Mouse (Mus musculus) hindbrain, embryonic 11.5 days (tissue): ENCODE measurements around the gene Scfd2. TPM values are rescaled to one million over a fixed set of nuclear protein-coding genes. Genes with fewer than 3 reads are reported as not detected.

Experiments used
- ATAC-seq: fragments of 200-750 bp; cut with Nextera tagmentation; 2 replicates; pipeline ENCODE4 v1.8.0; 2017; ENCODE audit warnings: mild to moderate bottlenecking, moderate TSS enrichment, moderate library complexity; ENCODE audit not compliant: low FRiP score
- DNase-seq: peaks from one replicate; pipeline ENCODE4 v3.0.0-alpha.2; 2015; ENCODE audit warnings: low spot score
- H3K27ac ChIP-seq: fragments of 300-500 bp; sonication (generic); 2 replicates; pipeline ENCODE4 v1.5.1; 2014; ENCODE audit warnings: mild to moderate bottlenecking, low read depth, low read length
- H3K27me3 ChIP-seq: fragments of 300-500 bp; sonication (generic); 2 replicates; pipeline ENCODE4 v1.6.1; 2014; ENCODE audit warnings: mild to moderate bottlenecking, low read length, moderate library complexity, mixed read lengths; ENCODE audit not compliant: control insufficient read depth, insufficient read depth
- H3K36me3 ChIP-seq: fragments of 300-500 bp; sonication (generic); 2 replicates; pipeline ENCODE4 v1.6.1; 2014; ENCODE audit warnings: mild to moderate bottlenecking, low read length, moderate library complexity, mixed read lengths; ENCODE audit not compliant: control insufficient read depth, insufficient read depth
- H3K4me1 ChIP-seq: fragments of 300-500 bp; sonication (generic); replicated peaks from 2 replicates; pipeline ENCODE4 v1.6.1; 2014; ENCODE audit warnings: low read length, mixed read lengths; ENCODE audit not compliant: control insufficient read depth, insufficient read depth
- H3K4me2 ChIP-seq: fragments of 300-500 bp; sonication (generic); replicated peaks from 2 replicates; pipeline ENCODE4 v1.6.1; 2014; ENCODE audit warnings: mild to moderate bottlenecking, low read depth, low read length
- H3K4me3 ChIP-seq: fragments of 300-500 bp; sonication (generic); 2 replicates; pipeline ENCODE4 v1.5.1; 2014; ENCODE audit warnings: low read depth, low read length
- H3K9ac ChIP-seq: fragments of 300-500 bp; sonication (generic); 2 replicates; pipeline ENCODE4 v1.6.1; 2014; ENCODE audit warnings: low read depth, low read length
- H3K9me3 ChIP-seq: fragments of 300-500 bp; sonication (generic); 2 replicates; pipeline ENCODE4 v1.6.1; 2016; ENCODE audit warnings: low read length; ENCODE audit not compliant: control insufficient read depth
- WGBS: fragments of 180-500 bp; shearing (Covaris S2); extraction: QIAGEN DNeasy Blood & Tissue Kit; methylation state at CpG from one replicate; pipeline ENCODE4 v1.1.7; 2014; 5-methylcytosine and 5-hydroxymethylcytosine counted together
- polyA plus RNA-seq: library from polyadenylated mRNA; unstranded; fragments of >200 nt; fragmentation: Nextera tagmentation; extraction: Ambion mirVana; gene quantifications from 2 replicates; pipeline ENCODE4 v1.2.1, GENCODE M21; 2014

The Scfd2 gene
- polyA plus RNA-seq, 1 experiment from 2014 or later, result 17.2 TPM

- ATAC-seq (no peak), DNase-seq (no peak)
- no peak overlapping the region for H3K9ac ChIP-seq
- H3K4me2 ChIP-seq, result no peak overlapping the region
- H3K9me3 ChIP-seq, result no peaks in the 10 kb centered on the region
- no peak overlapping the region for H3K27ac ChIP-seq
- WGBS, result 54% methylated on average over 7 of the region's 7 CpGs
- H3K4me1 ChIP-seq, result no peaks in the 10 kb centered on the region
- H3K36me3 ChIP-seq, result no peaks in the 10 kb centered on the region
- H3K27me3 ChIP-seq, result 0 out of 2 replicates have a peak, but pooled peaks cover 3% of the 10 kb centered on the region
- no peak overlapping the region for H3K4me3 ChIP-seq
Observed at GRCm38 (mm10) chr5:74250308-74250707, 281.3 kb downstream of the Scfd2 start.

- DNase-seq (no peak), ATAC-seq (no peak)
- Histone ChIP-seq H3K4me1 (no peaks in the 10 kb centered on the region), H3K36me3 (no peaks in the 10 kb centered on the region), H3K4me3 (no peak overlapping the region), H3K9ac (no peak overlapping the region), H3K27me3 (0 out of 2 replicates have a peak, but pooled peaks cover 3% of the 10 kb centered on the region), H3K4me2 (no peak overlapping the region), H3K9me3 (no peaks in the 10 kb centered on the region), H3K27ac (no peak overlapping the region)
- 55% methylated on average over 3 of the region's 3 CpGs for WGBS
Observed at GRCm38 (mm10) chr5:74249794-74250193, 281.8 kb downstream of the Scfd2 start.

GRCm38 (mm10) chr5:74246971-74247370 lies 284.6 kb downstream of the Scfd2 start:
- no peak for ATAC-seq
- H3K4me1 ChIP-seq, result no peaks in the 10 kb centered on the region
- no peaks in the 10 kb centered on the region for H3K27me3 ChIP-seq
- no peak overlapping the region for H3K4me2 ChIP-seq
- H3K36me3 ChIP-seq, result no peaks in the 10 kb centered on the region
- no peak overlapping the region for H3K27ac ChIP-seq
- no peak overlapping the region for H3K4me3 ChIP-seq
- H3K9ac ChIP-seq, result no peak overlapping the region
- WGBS, result 71% methylated on average over 3 of the region's 3 CpGs
- DNase-seq, result no peak
- H3K9me3 ChIP-seq, result no peaks in the 10 kb centered on the region

GRCm38 (mm10) chr5:74246453-74246852 lies 285.1 kb downstream of the Scfd2 start:
- no peaks in the 10 kb centered on the region for H3K9me3 ChIP-seq
- H3K27me3 ChIP-seq, result no peaks in the 10 kb centered on the region
- H3K4me3 ChIP-seq, result no peak overlapping the region
- DNase-seq (no peak), ATAC-seq (no peak)
- WGBS, result 69% methylated on average over 4 of the region's 4 CpGs
- H3K4me2 ChIP-seq, result no peak overlapping the region
- H3K27ac ChIP-seq, result no peak overlapping the region
- H3K36me3 ChIP-seq, result no peaks in the 10 kb centered on the region
- H3K4me1 ChIP-seq, result no peaks in the 10 kb centered on the region
- H3K9ac ChIP-seq, result no peak overlapping the region

- Histone ChIP-seq H3K9me3 (no peaks in the 10 kb centered on the region), H3K4me2 (no peak overlapping the region), H3K27ac (no peak overlapping the region), H3K36me3 (no peaks in the 10 kb centered on the region), H3K4me1 (no peaks in the 10 kb centered on the region), H3K27me3 (no peaks in the 10 kb centered on the region), H3K4me3 (no peak overlapping the region), H3K9ac (no peak overlapping the region)
- WGBS, result 93% methylated on average over 8 of the region's 8 CpGs
- ATAC-seq (no peak), DNase-seq (no peak)
Observed at GRCm38 (mm10) chr5:74245641-74246145, 285.9 kb downstream of the Scfd2 start.

- no peaks in the 10 kb centered on the region for H3K4me1 ChIP-seq
- H3K4me3 ChIP-seq, result no peak overlapping the region
- no peak overlapping the region for H3K4me2 ChIP-seq
- H3K27ac ChIP-seq, result no peak overlapping the region
- ATAC-seq, result no peak
- H3K27me3 ChIP-seq, result no peaks in the 10 kb centered on the region
- no peaks in the 10 kb centered on the region for H3K9me3 ChIP-seq
- H3K9ac ChIP-seq, result no peak overlapping the region
- DNase-seq, result no peak
- H3K36me3 ChIP-seq, result no peaks in the 10 kb centered on the region
- 89% methylated on average over 14 of the region's 14 CpGs for WGBS
Observed at GRCm38 (mm10) chr5:74244406-74245019, 287.0 kb downstream of the Scfd2 start.

GRCm38 (mm10) chr5:74242654-74243053 lies 288.9 kb downstream of the Scfd2 start:
- Histone ChIP-seq H3K27me3 (no peaks in the 10 kb centered on the region), H3K4me1 (no peaks in the 10 kb centered on the region), H3K4me2 (no peak overlapping the region), H3K4me3 (no peak overlapping the region), H3K27ac (no peak overlapping the region), H3K9ac (no peak overlapping the region), H3K9me3 (no peaks in the 10 kb centered on the region), H3K36me3 (no peaks in the 10 kb centered on the region)
- ATAC-seq (no peak), DNase-seq (no peak)
- WGBS, result 54% methylated on average over 3 of the region's 3 CpGs

- no peaks in the 10 kb centered on the region for H3K36me3 ChIP-seq
- no peak overlapping the region for H3K4me2 ChIP-seq
- H3K27me3 ChIP-seq, result no peaks in the 10 kb centered on the region
- H3K9ac ChIP-seq, result no peak overlapping the region
- WGBS, result 47% methylated on average over 13 of the region's 13 CpGs
- no peaks in the 10 kb centered on the region for H3K4me1 ChIP-seq
- no peak overlapping the region for H3K27ac ChIP-seq
- no peaks in the 10 kb centered on the region for H3K9me3 ChIP-seq
- ATAC-seq (no peak), DNase-seq (no peak)
- no peak overlapping the region for H3K4me3 ChIP-seq
Observed at GRCm38 (mm10) chr5:74240926-74241680, 290.5 kb downstream of the Scfd2 start.

GRCm38 (mm10) chr5:74240298-74240697 lies 291.3 kb downstream of the Scfd2 start:
- ATAC-seq, result no peak
- Histone ChIP-seq H3K9me3 (no peaks in the 10 kb centered on the region), H3K27ac (no peak overlapping the region), H3K9ac (no peak overlapping the region), H3K4me2 (no peak overlapping the region), H3K27me3 (no peaks in the 10 kb centered on the region), H3K36me3 (no peaks in the 10 kb centered on the region), H3K4me1 (no peaks in the 10 kb centered on the region), H3K4me3 (no peak overlapping the region)
- WGBS, result 62% methylated on average over 8 of the region's 8 CpGs
- DNase-seq, result no peak
